Mouse (Mus musculus): ENCODE results near the gene Srpr. TPM values are rescaled to one million over a fixed set of nuclear protein-coding genes. Genes with fewer than 3 reads are reported as not detected.
A peak's percentile ranks its signal among the peaks of the same experiment; 100 is the strongest.

The Srpr gene
- total RNA-seq (2021): 100 to 1,000 TPM; 119 to 127 TPM
- long read RNA-seq, experiment 1, transcript Srpr-201 (14 exons, 2,993 nt): major isoform, 100 of 128 reads
- long read RNA-seq, experiment 1, partial matches to known transcripts: 15 of 128 reads
- long read RNA-seq, experiment 1, other reads (novel, unspliced or antisense): 13 of 128 reads
- long read RNA-seq, experiment 2, transcript Srpr-201 (14 exons, 2,993 nt): major isoform, 136 of 166 reads
- long read RNA-seq, experiment 2, partial matches to known transcripts: 19 of 166 reads
- long read RNA-seq, experiment 2, other reads (novel, unspliced or antisense): 10 of 166 reads

DNA sequence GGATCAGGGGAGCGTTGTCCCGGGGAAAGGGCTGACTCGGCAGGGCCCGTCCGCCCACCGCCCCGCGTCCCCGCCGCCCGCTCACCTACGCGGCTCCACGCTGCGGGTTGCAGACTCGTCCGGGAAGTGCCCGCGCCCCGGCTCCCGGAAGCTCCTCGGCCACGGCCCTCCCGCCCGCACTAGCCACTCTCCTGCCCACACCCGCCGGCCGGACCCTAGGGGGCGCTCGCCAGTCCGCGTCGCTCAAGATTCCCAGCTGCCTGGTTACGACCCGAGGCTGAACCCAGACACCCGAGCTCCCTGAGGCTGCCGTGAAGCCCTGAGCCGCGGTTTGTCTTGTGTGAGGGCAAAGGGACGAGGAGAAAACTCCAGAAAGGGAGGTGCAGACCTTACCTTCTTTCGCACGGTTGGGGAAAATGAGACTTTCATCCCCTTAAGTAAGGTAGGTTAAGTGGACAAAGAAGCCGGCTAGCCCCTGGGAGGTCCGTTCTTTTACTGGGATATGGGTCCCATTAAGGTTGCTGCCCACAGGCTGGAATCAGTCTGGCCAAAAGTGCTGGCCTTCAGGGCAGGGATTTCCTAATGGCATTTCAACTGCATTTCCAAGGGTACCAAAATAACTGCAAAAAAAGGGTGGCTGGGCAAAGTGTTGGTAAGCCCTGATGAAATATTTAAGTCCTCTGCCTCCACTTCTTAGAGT, at the start of gene Srpr, which contains the start of gene Tirap:
Gene Srpr, plus strand, starts transcription at position 404 of the 700 bp plus-strand sequence.
Gene Tirap, minus strand, starts transcription at position 520 of the 700 bp plus-strand sequence.
- DNase-seq (ENCODE audit: low spot score in 2 of 2): peak; percentile 84 to 88

DNA sequence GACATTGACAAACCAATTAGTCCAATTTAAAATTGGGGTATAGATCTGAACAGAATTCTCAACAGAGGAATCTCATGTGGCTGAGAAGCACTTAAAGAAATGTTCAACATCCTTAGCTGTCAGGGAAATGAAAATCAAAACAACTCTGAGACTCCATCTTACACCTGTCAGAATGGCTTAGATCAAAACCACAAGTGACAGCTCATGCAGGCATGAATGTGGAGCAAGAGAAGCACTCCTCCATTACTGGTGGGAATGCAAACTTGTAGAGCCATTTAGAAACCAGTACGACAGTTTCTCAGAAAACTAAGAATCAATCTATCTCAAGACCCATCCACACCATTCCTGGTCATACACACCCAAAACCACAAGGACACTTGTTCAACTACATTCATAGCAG, 47.1 kb upstream of the Srpr start:
- DNase-seq (ENCODE audit: low spot score in 2 of 2): no peak

DNA sequence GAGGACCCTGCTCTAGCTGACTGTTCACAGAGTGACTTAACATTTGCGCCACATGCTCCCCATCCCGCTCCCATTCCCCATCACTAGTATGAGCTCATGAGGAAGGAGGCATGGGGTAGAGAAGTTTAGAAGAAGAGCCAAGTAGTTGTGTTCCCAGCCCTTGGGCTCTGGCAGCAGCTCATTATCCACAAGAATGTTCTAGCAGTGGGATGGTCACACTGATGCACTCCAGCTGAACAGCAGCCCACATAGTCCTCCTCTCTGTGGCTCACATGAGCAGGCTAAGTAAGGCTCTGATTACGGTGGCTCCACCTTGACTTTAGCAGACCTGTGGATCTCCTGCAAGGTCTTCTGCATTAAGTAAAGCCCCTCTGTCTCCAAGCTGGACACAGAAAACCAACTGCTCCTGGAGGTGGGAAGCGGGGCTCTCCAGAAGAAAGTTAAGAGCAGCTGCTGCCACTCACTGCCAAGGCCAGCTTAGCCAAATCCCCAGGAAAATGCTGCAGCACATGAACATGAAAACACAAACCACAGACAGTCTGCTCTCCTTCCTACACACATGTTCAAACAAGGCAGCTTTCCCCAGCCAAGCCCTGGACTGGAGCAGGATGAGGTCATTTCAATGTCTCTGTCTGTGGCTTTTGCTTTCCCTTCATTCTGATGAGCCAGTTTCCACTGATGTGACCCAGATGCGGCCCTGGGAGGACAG, 43.8 kb upstream of the Srpr start:
- DNase-seq (ENCODE audit: low spot score in 2 of 2): no peak

DNA sequence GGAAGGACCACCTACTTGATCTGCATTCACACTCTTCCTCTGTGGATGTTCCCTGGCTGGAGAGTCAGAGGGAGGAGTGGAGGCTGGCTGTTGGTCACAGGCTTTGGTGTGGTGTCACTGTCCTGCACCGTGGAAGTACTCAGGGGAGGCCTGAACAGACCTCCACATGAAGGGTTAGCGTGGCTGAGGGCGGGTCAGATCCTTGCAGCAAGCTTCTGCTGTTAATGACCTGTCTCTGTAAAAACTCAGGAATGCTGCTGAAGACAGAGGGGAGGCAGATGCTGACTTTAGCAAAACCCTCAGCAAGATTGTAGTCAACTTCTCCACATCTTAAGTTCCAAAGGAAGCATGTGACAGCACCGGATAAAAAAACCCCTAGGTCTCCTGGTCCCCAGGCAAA, 43.1 kb upstream of the Srpr start:
- no peak for DNase-seq (ENCODE audit: low spot score in 2 of 2)

DNA sequence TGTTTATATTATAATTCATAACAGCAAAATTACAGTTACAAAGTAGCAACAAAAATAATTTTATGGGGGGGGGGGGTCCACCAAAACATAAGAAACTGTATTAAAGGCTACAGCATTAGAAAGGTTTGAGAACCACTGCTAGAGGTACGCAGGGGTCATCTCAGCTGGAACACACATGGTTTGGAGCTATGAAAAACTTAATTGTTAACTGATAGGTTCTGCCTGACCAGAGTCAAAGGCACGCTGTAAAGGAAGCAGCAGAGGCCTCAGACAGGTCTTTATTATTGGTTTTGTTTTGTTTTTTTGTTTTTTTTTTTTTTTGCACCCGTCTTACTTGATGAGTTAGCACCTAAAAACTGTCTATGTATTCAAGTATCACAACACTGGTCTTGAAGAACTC, 41.5 kb upstream of the Srpr start:
- no peak for DNase-seq (ENCODE audit: low spot score in 2 of 2)

DNA sequence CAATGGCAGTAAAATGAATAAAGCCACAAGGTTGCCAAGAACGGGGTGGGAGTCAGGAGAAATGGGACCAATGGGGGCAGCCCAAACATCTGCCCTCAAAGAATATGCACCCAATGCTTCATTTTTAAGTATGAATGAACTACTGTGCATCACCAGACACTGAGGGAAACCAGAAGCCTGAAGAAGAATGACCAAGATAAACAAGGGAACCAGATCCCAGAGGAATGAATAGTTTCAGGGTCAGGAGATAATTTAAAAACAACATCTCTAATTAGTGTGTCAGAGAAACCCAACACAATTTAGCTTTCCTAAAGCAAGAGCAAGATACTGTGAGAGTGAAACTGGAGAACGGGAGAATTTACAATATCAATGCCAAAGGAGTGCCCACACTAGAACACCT, 39.3 kb upstream of the Srpr start:
- DNase-seq (ENCODE audit: low spot score in 2 of 2): no peak

DNA sequence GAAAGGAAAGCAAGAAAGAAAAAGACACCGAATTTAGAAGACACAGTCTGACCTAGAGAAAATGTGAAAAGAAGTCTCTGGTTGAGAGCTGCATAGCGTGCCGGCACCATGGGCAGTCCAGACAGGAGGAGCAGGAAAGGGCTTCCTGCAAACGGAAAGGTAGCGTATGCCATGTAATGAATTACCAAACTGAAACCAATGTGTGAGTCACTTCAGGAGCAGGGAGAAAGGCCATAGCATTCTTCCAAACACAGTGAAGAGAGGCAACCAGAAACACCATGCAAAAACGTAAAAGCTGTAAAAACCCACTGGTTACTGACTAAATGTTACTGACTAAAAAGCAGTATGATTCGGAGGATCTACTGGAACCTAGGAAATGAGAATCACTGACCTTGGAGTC, 38.3 kb upstream of the Srpr start:
- no peak for DNase-seq (ENCODE audit: low spot score in 2 of 2)

DNA sequence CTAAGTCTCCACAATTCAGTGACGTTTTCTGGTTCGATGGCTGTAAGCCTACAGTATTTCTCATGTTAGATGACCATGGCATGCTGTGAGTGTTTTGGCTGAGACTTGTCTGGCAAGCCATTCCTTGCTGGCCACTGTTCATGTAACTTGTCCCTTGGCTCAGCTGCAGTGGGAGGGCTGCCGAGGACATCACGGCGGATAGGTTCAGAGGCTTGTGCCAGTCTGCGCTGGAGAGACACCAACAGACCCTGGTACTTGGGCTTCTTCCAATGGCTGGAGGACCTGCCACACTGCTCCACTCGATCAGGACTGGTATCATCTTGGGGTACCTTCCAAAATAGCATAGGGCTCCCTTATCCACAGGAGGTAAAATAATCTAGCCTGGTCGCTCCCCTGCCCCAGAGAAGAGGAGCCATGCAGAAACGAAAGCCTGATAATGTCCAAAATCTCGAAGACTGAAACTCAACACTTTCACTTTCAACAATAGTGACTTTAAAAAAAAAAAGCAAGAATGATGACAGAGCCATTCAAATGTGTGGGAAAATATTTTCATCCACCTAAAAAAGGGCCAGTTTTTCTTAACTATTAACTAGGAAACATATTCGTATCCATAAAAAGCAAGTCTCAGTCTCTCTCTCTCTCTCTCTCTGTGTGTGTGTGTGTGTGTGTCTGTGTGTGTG, 36.8 kb upstream of the Srpr start:
- no peak for DNase-seq (ENCODE audit: low spot score in 2 of 2)

DNA sequence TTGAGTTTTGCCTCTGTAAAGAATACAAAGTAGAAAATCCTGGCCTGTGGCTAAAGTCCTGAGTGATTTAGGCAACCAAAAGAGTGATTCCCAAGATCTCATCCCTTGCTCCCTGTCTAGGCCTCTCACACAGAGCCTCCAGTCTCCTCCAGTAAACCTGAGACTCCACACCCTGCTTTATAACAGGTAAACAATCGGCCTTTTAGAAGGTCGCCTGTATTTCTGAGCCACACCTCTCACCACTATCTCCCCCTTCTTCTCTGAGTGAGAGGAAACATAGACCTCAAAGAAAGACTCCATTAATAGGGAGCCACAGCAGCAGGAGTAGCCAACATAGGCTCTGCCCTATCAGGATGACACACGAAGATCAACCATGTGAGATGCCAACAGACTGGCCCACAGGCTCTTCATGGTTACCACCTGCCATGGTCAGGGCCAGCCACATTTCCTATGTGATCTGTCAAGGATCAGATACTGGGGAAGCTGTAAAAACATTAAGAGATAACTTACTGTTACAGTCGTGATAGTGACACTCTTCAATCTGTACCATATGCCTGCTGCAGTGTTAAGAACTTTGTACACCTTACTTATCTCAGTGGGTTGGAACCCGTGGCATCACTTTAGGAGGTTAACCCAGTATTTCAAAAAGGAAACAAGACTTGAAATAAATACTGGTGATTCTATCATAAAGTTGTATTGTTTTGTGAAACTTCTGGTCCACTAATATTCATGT, 35.7 kb upstream of the Srpr start:
- no peak for DNase-seq (ENCODE audit: low spot score in 2 of 2)

DNA sequence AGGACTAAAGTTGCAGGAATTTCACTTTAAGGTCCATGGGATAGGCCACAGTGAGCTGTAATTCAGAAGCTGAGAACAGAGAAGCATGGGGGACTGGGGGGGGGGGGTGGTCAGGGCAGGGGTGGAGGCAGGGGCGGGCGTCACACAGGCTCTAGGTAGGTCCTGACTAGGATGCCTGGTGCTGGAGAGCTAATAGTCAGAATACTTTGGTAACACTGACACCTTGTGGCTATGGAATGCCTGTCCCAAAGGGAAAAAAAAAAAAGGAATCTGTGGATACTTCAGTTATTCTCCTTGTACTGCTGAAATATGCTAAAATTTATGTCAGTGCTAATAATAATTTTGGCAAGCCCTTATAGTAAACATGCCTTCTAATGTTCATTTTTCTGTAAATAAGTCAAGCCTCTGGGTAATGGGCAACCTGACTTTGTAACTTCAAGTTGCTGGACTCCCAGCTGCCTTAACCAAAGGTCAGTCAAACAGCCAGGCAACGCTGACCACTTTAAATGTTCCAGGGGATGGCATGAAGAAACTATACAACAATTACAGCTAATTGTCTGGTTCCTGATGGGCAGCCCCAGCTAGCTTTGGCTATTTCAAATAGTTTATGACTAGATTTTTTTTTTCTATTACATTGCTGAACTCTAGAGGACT, 33.7 kb upstream of the Srpr start:
- DNase-seq (ENCODE audit: low spot score in 2 of 2): no peak

DNA sequence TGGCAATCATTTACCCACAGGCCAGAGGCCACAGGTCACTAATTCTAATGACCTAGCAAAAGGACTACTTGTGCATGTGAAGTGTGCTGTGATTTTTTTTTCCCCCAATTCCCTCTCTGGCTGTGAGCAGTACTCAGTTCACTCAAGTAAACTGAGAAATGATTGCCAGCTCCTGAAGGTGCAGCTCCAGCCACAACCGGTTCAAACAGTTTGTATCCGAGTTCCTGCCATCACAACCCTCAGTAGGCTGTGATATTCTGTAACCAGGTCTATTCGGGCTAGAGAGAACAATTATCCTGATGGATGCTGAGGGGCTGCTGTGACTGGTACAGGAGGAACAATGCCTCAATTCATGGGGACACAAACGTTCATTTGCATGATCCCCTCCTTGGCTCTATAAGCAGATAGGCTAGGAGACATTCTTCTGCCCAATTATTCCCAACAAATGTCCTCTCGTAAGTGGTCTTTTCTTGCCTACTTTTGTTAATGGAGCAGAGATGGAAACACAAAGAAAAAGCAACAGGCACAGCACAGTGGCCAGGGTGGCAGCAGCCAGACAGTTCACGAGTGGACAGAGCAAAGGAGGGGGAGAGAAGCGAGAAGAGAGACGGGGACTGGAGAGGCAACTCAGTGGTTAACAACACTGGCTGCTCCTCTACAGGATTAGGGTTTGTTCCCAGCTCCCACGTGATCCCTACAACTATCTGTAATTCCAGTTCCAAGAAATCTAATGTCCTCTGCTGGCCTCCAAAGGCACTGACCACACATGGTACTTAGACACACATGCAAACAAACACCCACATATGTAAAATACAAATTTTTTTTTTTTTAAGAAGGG, 33.0 kb upstream of the Srpr start:
- no peak for DNase-seq (ENCODE audit: low spot score in 2 of 2)

DNA sequence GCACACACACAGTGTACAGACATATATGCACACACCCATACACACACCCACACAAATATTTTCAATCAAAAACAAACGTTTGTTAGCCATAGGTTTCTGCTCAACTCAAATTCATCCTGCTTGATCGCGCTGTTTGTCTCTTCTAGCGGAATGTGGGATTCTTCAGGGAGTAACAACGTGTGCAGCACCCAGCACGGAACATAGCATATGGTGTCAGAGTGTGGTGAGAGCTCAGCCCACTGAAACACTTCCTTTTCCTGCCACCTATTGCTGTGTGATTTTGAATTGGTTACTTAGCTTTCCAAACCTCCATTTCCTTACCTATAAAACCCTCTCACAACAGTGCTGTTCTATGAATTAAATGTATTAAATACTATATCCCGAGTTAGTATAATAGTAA, 29.9 kb upstream of the Srpr start:
- no peak for DNase-seq (ENCODE audit: low spot score in 2 of 2)

DNA sequence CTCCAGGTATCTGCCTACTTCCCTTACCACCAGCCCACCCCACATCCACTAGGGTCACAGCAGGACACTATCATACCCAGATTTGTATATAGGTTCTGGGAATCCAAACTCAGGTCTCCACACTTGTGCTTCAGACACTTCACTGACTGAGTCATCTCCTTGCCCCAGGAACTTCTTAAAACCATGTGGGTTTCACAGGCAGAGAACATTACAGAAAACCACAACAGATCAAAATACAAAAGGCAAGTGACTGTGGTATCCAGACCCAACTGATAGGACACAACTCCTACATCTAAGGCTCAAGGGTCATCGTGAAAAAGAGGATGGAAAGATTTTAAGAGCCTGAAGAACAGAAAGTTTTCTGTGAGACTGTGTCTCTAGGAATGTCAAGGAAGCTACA, 26.6 kb upstream of the Srpr start:
- no peak for DNase-seq (ENCODE audit: low spot score in 2 of 2)

DNA sequence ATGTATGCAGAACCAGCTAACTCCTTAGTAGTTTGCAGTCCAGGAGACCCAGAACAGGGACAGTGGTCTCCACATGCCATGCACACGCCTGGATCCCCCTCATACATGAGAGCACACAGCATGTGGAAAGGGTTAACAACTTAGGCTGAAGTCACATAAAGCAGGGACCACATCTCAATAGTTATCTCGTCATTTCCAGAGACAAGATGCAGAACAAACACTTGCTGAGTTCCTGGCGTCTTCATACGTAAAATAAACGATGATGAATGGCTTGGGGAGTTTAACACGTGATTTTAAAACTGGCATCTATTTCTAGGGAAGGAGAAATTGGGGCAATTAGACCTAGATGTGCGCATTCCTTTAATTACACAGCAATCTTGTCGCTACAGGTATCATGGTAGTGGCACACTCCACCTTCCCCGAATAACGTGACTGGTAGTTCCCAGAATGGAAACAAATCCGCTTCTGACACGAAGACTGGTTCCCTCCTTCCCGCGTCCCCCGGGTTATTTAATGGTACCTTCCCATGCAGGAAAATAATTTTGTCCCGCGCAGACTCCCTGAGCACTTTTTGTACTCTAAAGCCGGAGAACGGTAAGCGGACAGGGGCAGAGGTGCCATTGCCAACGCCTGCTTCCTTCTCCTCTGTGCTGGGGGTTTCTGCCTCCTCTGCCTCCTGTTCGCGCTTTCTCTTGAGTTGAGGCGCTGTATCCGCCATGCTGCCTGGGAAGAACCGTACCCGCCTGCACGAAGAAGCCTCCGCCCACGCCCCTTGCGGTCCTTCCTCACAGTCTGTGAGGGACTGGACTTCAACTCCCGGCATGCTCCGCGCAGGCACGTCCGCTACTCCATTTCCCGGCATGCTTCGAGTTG, 24.5 kb upstream of the Srpr start, which contains the start of gene Dcps:
Gene Dcps, minus strand, starts transcription at position 811 of the 873 bp plus-strand sequence.
- DNase-seq (ENCODE audit: low spot score in 2 of 2): peak; percentile 77 to 81

DNA sequence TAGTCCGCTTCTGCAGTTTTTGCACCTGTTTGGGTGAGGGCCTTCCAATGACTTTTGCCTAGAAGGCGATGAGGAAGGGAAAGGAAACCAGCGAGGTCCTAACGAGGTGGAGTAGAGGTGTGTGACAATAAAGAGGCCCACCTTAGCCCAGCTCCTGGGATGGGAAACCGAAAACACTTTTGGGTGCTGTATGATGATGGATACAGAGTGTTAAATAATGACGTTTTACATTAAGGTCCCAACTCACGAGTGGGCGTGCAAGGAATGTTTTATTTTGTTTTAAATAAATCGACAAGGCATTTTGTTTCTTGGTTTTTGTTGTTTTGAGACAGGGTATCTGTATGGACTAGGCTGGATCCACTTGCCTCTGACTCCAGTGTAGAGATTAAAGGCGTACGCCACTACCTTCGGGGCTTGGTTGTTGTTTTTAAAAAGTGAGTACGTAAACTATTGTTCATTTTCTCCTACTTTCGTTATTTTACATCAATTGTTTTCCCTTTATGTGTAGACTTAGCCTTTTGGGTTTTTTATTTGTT, 23.8 kb upstream of the Srpr start:
- DNase-seq (ENCODE audit: low spot score in 2 of 2): no peak

DNA sequence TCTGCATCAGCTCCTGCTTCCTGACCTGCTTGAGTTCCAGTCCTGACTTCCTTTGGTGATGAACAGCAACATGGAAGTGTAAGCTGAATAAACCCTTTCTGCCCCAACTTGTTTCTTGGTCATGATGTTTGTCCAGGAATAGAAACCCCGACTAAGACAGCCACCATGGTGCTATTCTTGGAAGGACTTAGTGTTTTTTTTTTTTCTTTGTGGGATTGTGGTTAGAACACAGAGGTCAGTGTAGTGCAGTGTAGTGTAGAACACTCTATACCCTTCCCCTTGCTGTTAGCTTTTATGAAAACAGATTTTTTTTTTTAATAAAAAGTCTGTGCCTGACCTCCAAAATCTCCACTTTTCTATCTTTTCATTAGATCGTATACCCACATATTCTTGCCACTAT, 17.1 kb upstream of the Srpr start:
- no peak for DNase-seq (ENCODE audit: low spot score in 2 of 2)

DNA sequence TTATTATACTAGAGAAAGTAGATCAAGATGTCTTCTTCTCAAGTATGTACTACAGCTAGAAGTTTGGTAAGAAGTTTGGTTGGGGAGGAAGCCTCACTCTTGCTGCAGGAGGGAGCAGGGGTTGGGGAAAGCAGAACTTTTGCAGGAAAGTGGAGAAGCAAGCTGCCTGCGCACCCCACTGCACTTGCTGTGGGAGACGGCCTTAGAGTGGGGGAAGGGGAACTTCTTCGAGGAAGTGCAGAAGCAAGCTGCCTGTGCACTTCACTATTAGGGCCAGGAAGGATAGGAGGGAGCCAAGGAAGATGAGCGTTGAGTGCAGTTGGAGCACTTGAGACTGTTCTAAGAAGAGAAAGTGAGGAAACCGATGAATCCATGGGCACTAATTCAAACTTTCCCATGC, 16.6 kb upstream of the Srpr start:
- no peak for DNase-seq (ENCODE audit: low spot score in 2 of 2)

DNA sequence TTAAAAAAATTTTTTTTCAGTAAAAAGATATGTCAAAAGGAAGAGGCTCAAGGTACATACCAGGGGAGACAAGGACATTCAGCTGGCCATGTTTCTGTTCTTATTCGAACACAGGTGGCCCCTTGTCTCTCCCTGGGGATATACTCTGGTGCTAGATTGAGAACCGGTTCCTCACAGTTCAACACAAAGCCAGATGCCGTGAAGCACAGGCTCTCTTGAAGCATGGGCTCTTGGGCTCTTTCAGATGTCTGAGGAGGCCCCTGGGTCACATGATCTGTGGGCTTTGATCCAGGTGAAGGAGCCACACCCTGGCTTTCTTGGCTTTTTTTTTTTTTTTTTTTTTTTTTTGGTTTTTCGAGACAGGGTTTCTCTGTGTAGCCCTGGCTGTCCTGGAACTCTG, 13.5 kb upstream of the Srpr start:
- DNase-seq (ENCODE audit: low spot score in 2 of 2): no peak

All from adrenal gland, postnatal 4 days (tissue).